Mouse (Mus musculus) stomach, embryonic 15.5 days (tissue): Measurements from ENCODE around the gene Nfkbia. TPM values are rescaled to one million over a fixed set of nuclear protein-coding genes. Genes with fewer than 3 reads are reported as not detected.
A peak's percentile ranks its signal among the peaks of the same experiment; 100 is the strongest.

Experiments
- ATAC-seq: fragments of 200-750 bp; cut with Nextera tagmentation; 2 replicates; pipeline ENCODE4 v1.8.0; 2017; ENCODE audit warnings: low read depth, moderate number of reproducible peaks, moderate TSS enrichment; ENCODE audit not compliant: insufficient read depth, low FRiP score
- H3K27ac ChIP-seq: fragments of 300-500 bp; sonication (generic); 2 replicates; pipeline ENCODE4 v1.5.1; 2015; ENCODE audit warnings: mild to moderate bottlenecking, inconsistent platforms
- H3K27me3 ChIP-seq: fragments of 300-500 bp; sonication (generic); replicated peaks from 2 replicates; pipeline ENCODE4 v1.6.1; 2015; ENCODE audit warnings: inconsistent platforms
- H3K36me3 ChIP-seq: fragments of 300-500 bp; sonication (generic); 2 replicates; pipeline ENCODE4 v1.6.1; 2015; ENCODE audit warnings: inconsistent platforms
- H3K4me1 ChIP-seq: fragments of 300-500 bp; sonication (generic); 2 replicates; pipeline ENCODE4 v1.6.1; 2015; ENCODE audit warnings: inconsistent platforms
- H3K4me2 ChIP-seq: fragments of 300-500 bp; sonication (generic); 2 replicates; pipeline ENCODE4 v1.6.1; 2015; ENCODE audit warnings: mild to moderate bottlenecking, inconsistent platforms
- H3K4me3 ChIP-seq: fragments of 300-500 bp; sonication (generic); replicated peaks from 2 replicates; pipeline ENCODE4 v1.5.1; 2015; ENCODE audit warnings: inconsistent platforms
- H3K9ac ChIP-seq: fragments of 300-500 bp; sonication (generic); 2 replicates; pipeline ENCODE4 v1.6.1; 2015; ENCODE audit warnings: inconsistent platforms
- H3K9me3 ChIP-seq: fragments of 300-500 bp; sonication (generic); 2 replicates; pipeline ENCODE4 v1.6.1; 2016; ENCODE audit warnings: inconsistent platforms
- WGBS: fragments of 180-500 bp; shearing (Covaris S2); methylation state at CpG from one replicate; pipeline ENCODE4 v1.1.7; 2015; 5-methylcytosine and 5-hydroxymethylcytosine counted together
- polyA plus RNA-seq: library from polyadenylated mRNA; unstranded; fragments of >200 nt; fragmentation: Nextera tagmentation; extraction: Ambion mirVana; gene quantifications from 2 replicates; pipeline ENCODE4 v1.2.1, GENCODE M21; 2015

Nfkbia gene
- polyA plus RNA-seq, 1 experiment from 2014 or later = 81.8 TPM

- Histone ChIP-seq H3K36me3 (no peaks in the 10 kb centered on the region), H3K4me3 (no peak overlapping the region), H3K4me1 (no peaks in the 10 kb centered on the region), H3K27ac (no peak overlapping the region), H3K9me3 (no peaks in the 10 kb centered on the region), H3K4me2 (peak overlapping the region; percentile 38; the same call in 1 of the 2 replicates), H3K27me3 (no peaks in the 10 kb centered on the region), H3K9ac (no peak overlapping the region)
- WGBS = under 1% methylated on average over 10 of the region's 10 CpGs
- peak; percentile 16; the same call in 1 of the 2 replicates for ATAC-seq
These were observed 6.6 kb upstream of the Nfkbia start for GRCm38 (mm10) chr12:55499031-55499430.

- Histone ChIP-seq H3K4me3 (no peak overlapping the region), H3K27me3 (no peaks in the 10 kb centered on the region), H3K27ac (no peak overlapping the region), H3K9ac (no peak overlapping the region), H3K36me3 (no peaks in the 10 kb centered on the region), H3K4me2 (no peak overlapping the region), H3K4me1 (peaks cover 8% of the 10 kb centered on the region; the same call in 1 of the 2 replicates), H3K9me3 (no peaks in the 10 kb centered on the region)
- WGBS = 52% methylated on average over 8 of the region's 8 CpGs
- no peak for ATAC-seq
These were observed 5.3 kb upstream of the Nfkbia start for GRCm38 (mm10) chr12:55497737-55498136.

- Histone ChIP-seq H3K9me3 (no peaks in the 10 kb centered on the region), H3K36me3 (no peaks in the 10 kb centered on the region), H3K4me3 (no peak overlapping the region), H3K27ac (no peak overlapping the region), H3K4me2 (no peak overlapping the region), H3K9ac (no peak overlapping the region), H3K27me3 (no peaks in the 10 kb centered on the region), H3K4me1 (peaks cover 10% of the 10 kb centered on the region; the same call in 1 of the 2 replicates)
- WGBS = 54% methylated on average over 5 of the region's 5 CpGs
- ATAC-seq = no peak
These were observed 3.6 kb upstream of the Nfkbia start for GRCm38 (mm10) chr12:55495902-55496605.

GRCm38 (mm10) chr12:55495114-55495901, 2.9 kb upstream of the Nfkbia start:
- Histone ChIP-seq H3K4me3 (no peak overlapping the region), H3K27ac (no peak overlapping the region), H3K4me1 (peaks cover 17% of the 10 kb centered on the region; the same call in 1 of the 2 replicates), H3K36me3 (peaks cover 4% of the 10 kb centered on the region), H3K9me3 (no peaks in the 10 kb centered on the region), H3K9ac (no peak overlapping the region), H3K4me2 (no peak overlapping the region), H3K27me3 (no peaks in the 10 kb centered on the region)
- peak; percentile 53 for ATAC-seq
- WGBS = 31% methylated on average over 9 of the region's 9 CpGs

GRCm38 (mm10) chr12:55493381-55493780, 934 bp upstream of the Nfkbia start:
- 41% methylated on average over 8 of the region's 8 CpGs for WGBS
- Histone ChIP-seq H3K36me3 (peaks cover 14% of the 10 kb centered on the region), H3K9ac (no peak overlapping the region), H3K9me3 (no peaks in the 10 kb centered on the region), H3K4me1 (peaks cover 25% of the 10 kb centered on the region; the same call in 1 of the 2 replicates), H3K27ac (peak overlapping the region; percentile 100), H3K4me3 (peak overlapping the region; percentile 87), H3K4me2 (peak overlapping the region; percentile 81), H3K27me3 (no peaks in the 10 kb centered on the region)
- no peak for ATAC-seq

GRCm38 (mm10) chr12:55492941-55493340, 494 bp upstream of the Nfkbia start:
- WGBS = 2% methylated on average over 12 of the region's 12 CpGs
- Histone ChIP-seq H3K27ac (peak overlapping the region; percentile 100), H3K4me3 (peak overlapping the region; percentile 87), H3K4me2 (peak overlapping the region; percentile 81), H3K4me1 (peaks cover 25% of the 10 kb centered on the region; the same call in 1 of the 2 replicates), H3K9me3 (no peaks in the 10 kb centered on the region), H3K27me3 (no peaks in the 10 kb centered on the region), H3K36me3 (peaks cover 16% of the 10 kb centered on the region), H3K9ac (peak overlapping the region; percentile 95)
- ATAC-seq = no peak

- peak overlapping the region; percentile 100 for H3K27ac ChIP-seq
- peak overlapping the region; percentile 95 for H3K9ac ChIP-seq
- peak overlapping the region; percentile 81 for H3K4me2 ChIP-seq
- peak; percentile 88 for ATAC-seq
- H3K9me3 ChIP-seq = no peaks in the 10 kb centered on the region
- peak overlapping the region; percentile 87 for H3K4me3 ChIP-seq
- peaks cover 25% of the 10 kb centered on the region; the same call in 1 of the 2 replicates for H3K4me1 ChIP-seq
- H3K27me3 ChIP-seq = no peaks in the 10 kb centered on the region
- WGBS = under 1% methylated on average over 36 of the region's 57 CpGs
- H3K36me3 ChIP-seq = peaks cover 16% of the 10 kb centered on the region
These were observed 797 bp downstream of the Nfkbia start for GRCm38 (mm10) chr12:55491516-55492183.

- no peak for ATAC-seq
- Histone ChIP-seq H3K36me3 (peaks cover 16% of the 10 kb centered on the region), H3K9me3 (no peaks in the 10 kb centered on the region), H3K27me3 (no peaks in the 10 kb centered on the region), H3K9ac (0 out of 2 replicates have a peak overlapping the region, but pooled peaks have one; percentile 21), H3K27ac (peak overlapping the region; percentile 100), H3K4me2 (peak overlapping the region; percentile 77), H3K4me3 (peak overlapping the region; percentile 87), H3K4me1 (peaks cover 25% of the 10 kb centered on the region; the same call in 1 of the 2 replicates)
- WGBS = 71% methylated on average over 13 of the region's 13 CpGs
These were observed 1.6 kb downstream of the Nfkbia start for GRCm38 (mm10) chr12:55490722-55491449.

- no peak overlapping the region for H3K9ac ChIP-seq
These were observed 2.3 kb downstream of the Nfkbia start for GRCm38 (mm10) chr12:55489986-55490721.

GRCm38 (mm10) chr12:55488661-55489447, 3.6 kb downstream of the Nfkbia start:
- ATAC-seq = no peak
- WGBS = 79% methylated on average over 13 of the region's 13 CpGs
- no peak overlapping the region for H3K4me2 ChIP-seq
- H3K27me3 ChIP-seq = no peaks in the 10 kb centered on the region
- no peak overlapping the region for H3K4me3 ChIP-seq
- H3K27ac ChIP-seq = no peak overlapping the region
- peaks cover 25% of the 10 kb centered on the region; the same call in 1 of the 2 replicates for H3K4me1 ChIP-seq
- no peaks in the 10 kb centered on the region for H3K9me3 ChIP-seq
- no peak overlapping the region for H3K9ac ChIP-seq
- peaks cover 16% of the 10 kb centered on the region for H3K36me3 ChIP-seq

More at GRCm38 (mm10) chr12:55489986-55490721, 2.3 kb downstream of the Nfkbia start:
- Histone ChIP-seq H3K9me3 (no peaks in the 10 kb centered on the region), H3K4me3 (peak overlapping the region; percentile 87; the same call in 1 of the 2 replicates), H3K36me3 (peaks cover 16% of the 10 kb centered on the region), H3K4me1 (peaks cover 25% of the 10 kb centered on the region; the same call in 1 of the 2 replicates), H3K27ac (peak overlapping the region; percentile 100; the same call in 1 of the 2 replicates), H3K4me2 (peak overlapping the region; percentile 77), H3K27me3 (no peaks in the 10 kb centered on the region)
- no peak for ATAC-seq
- WGBS = 66% methylated on average over 14 of the region's 14 CpGs
